Mouse (Mus musculus) urinary bladder, postnatal 25 days (tissue): Measurements from ENCODE around the gene Aqp3.
"Not testable (repeated sequence)": the region's sequence is repeated elsewhere in the genome, so short reads cannot be mapped to it uniquely, and the experiment has no call there.

Source experiments
- DNase-seq: peaks from one replicate; pipeline ENCODE4 v3.0.0; 2022; ENCODE audit warnings: low spot score

The Aqp3 gene

GRCm38 (mm10) chr4:41102901-41103300 lies 4.9 kb upstream of the Aqp3 start:
- no peak for DNase-seq

- DNase-seq: no peak
Observed at GRCm38 (mm10) chr4:41100986-41101385, 3.0 kb upstream of the Aqp3 start.

GRCm38 (mm10) chr4:41098577-41098951 lies 581 bp upstream of the Aqp3 start:
- no peak for DNase-seq

- DNase-seq: no peak
Observed at GRCm38 (mm10) chr4:41097381-41097780, 602 bp downstream of the Aqp3 start.

GRCm38 (mm10) chr4:41096794-41097193 lies 1.2 kb downstream of the Aqp3 start:
- DNase-seq: no peak

GRCm38 (mm10) chr4:41096169-41096568 lies 1.8 kb downstream of the Aqp3 start:
- DNase-seq: peak; percentile 63

- peak; percentile 69 for DNase-seq
Observed at GRCm38 (mm10) chr4:41094361-41094760, 3.6 kb downstream of the Aqp3 start.

- DNase-seq: no peak
Observed at GRCm38 (mm10) chr4:41092958-41093357, 5.0 kb downstream of the Aqp3 start.

- DNase-seq: no peak
Observed at GRCm38 (mm10) chr4:41091391-41091790, 6.6 kb downstream of the Aqp3 start.

GRCm38 (mm10) chr4:41089705-41090104 lies 8.3 kb downstream of the Aqp3 start:
- DNase-seq: no peak

GRCm38 (mm10) chr4:41089189-41089588 lies 8.8 kb downstream of the Aqp3 start:
- no peak for DNase-seq

- no peak for DNase-seq
Observed at GRCm38 (mm10) chr4:41087459-41088298, 10.3 kb downstream of the Aqp3 start.

- no peak for DNase-seq
Observed at GRCm38 (mm10) chr4:41086947-41087346, 11.0 kb downstream of the Aqp3 start.

GRCm38 (mm10) chr4:41084819-41085218 lies 13.2 kb downstream of the Aqp3 start:
- no peak for DNase-seq

GRCm38 (mm10) chr4:41082803-41083202 lies 15.2 kb downstream of the Aqp3 start:
- not testable (repeated sequence) for DNase-seq

- no peak for DNase-seq
Observed at GRCm38 (mm10) chr4:41081733-41082132, 16.2 kb downstream of the Aqp3 start.

GRCm38 (mm10) chr4:41078726-41079125 lies 19.3 kb downstream of the Aqp3 start:
- no peak for DNase-seq

- DNase-seq: no peak
Observed at GRCm38 (mm10) chr4:41074461-41074860, 23.5 kb downstream of the Aqp3 start.

- DNase-seq: no peak
Observed at GRCm38 (mm10) chr4:41073008-41073817, 24.8 kb downstream of the Aqp3 start.

- DNase-seq: no peak
Observed at GRCm38 (mm10) chr4:41071500-41072429, 26.2 kb downstream of the Aqp3 start.

GRCm38 (mm10) chr4:41065196-41065595 lies 32.8 kb downstream of the Aqp3 start:
- DNase-seq: peak; percentile 45
